Mouse (Mus musculus): ENCODE data around the gene Klhl6. TPM values are rescaled to one million over a fixed set of nuclear protein-coding genes. Genes with fewer than 3 reads are reported as not detected.

Gene Klhl6
- polyA plus RNA-seq, 1 experiment = 0.15 TPM

- Histone ChIP-seq H3K27me3 (ENCODE audit: control insufficient read depth, insufficient read depth, low read length) (no peaks in the 10 kb centered on the region), H3K4me3 (ENCODE audit: control insufficient read depth, low read depth, low read length) (no peak overlapping the region), H3K4me1 (ENCODE audit: control insufficient read depth, insufficient read depth, low read length) (no peaks in the 10 kb centered on the region), H3K36me3 (ENCODE audit: control insufficient read depth, insufficient read depth, low read length) (no peaks in the 10 kb centered on the region), H3K27ac (ENCODE audit: control insufficient read depth, insufficient read depth, low read depth, low read length) (no peak overlapping the region)
- no peak for TF ChIP-seq CTCF (IDR thresholded peaks at IDR 0.05; ENCODE audit: control insufficient read depth, insufficient read depth, insufficient replicate concordance, low read depth, low read length)
- TF ChIP-seq POLR2A (IDR thresholded peaks at IDR 0.05; ENCODE audit: control insufficient read depth, low read depth, low read length) = no peak
These were observed 74.5 kb downstream of the Klhl6 start for GRCm38 (mm10) chr16:19908291-19908690.

GRCm38 (mm10) chr16:19907103-19907502, 75.7 kb downstream of the Klhl6 start:
- Histone ChIP-seq H3K27ac (ENCODE audit: control insufficient read depth, insufficient read depth, low read depth, low read length) (no peak overlapping the region), H3K4me3 (ENCODE audit: control insufficient read depth, low read depth, low read length) (no peak overlapping the region), H3K4me1 (ENCODE audit: control insufficient read depth, insufficient read depth, low read length) (no peaks in the 10 kb centered on the region), H3K36me3 (ENCODE audit: control insufficient read depth, insufficient read depth, low read length) (no peaks in the 10 kb centered on the region), H3K27me3 (ENCODE audit: control insufficient read depth, insufficient read depth, low read length) (no peaks in the 10 kb centered on the region)
- TF ChIP-seq POLR2A (IDR thresholded peaks at IDR 0.05; ENCODE audit: control insufficient read depth, low read depth, low read length) (no peak), CTCF (IDR thresholded peaks at IDR 0.05; ENCODE audit: control insufficient read depth, insufficient read depth, insufficient replicate concordance, low read depth, low read length) (no peak)

DNA sequence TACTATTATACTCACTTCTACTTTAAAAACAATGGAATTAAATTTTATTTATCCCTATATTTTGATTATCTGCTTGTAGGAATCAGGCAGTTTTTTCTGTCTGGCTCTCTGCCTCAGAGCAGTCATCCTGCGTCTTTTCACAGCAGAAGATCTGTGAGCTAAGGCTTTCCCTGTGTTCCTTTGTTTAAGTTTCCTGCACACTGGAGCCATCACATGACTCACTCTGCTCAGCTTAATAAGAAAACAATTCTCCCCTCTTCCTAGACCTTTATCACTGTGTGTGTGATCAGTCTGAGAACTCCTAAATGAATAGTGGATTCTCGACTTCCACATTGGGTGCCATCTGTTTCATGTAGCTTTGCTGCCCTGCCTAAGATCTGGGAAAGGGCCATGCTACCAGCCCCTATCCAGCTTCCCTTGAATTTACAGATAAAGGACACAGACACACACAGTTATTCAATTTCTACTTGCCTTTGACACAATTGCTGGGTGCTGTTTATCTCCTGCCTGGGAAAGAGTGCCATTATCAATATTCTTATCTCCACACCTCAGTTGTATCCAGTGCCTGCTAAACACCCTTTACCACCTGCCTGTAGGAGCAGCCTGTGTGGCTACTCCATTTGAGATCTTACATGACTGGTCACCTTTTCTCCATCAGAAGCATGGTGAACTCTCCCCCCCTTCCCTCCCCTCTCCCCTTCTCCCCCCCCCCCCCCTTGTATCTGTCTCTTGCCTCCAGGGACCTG, 77.9 kb downstream of the Klhl6 start:
- no peaks in the 10 kb centered on the region for H3K36me3 ChIP-seq (ENCODE audit: control insufficient read depth, insufficient read depth, low read length)
- H3K27ac ChIP-seq (ENCODE audit: control insufficient read depth, insufficient read depth, low read depth, low read length) = no peak overlapping the region
- no peaks in the 10 kb centered on the region for H3K4me1 ChIP-seq (ENCODE audit: control insufficient read depth, insufficient read depth, low read length)
- no peak for TF ChIP-seq POLR2A (IDR thresholded peaks at IDR 0.05; ENCODE audit: control insufficient read depth, low read depth, low read length)
- no peak for TF ChIP-seq CTCF (IDR thresholded peaks at IDR 0.05; ENCODE audit: control insufficient read depth, insufficient read depth, insufficient replicate concordance, low read depth, low read length)
- no peaks in the 10 kb centered on the region for H3K27me3 ChIP-seq (ENCODE audit: control insufficient read depth, insufficient read depth, low read length)
- H3K4me3 ChIP-seq (ENCODE audit: control insufficient read depth, low read depth, low read length) = no peak overlapping the region

DNA sequence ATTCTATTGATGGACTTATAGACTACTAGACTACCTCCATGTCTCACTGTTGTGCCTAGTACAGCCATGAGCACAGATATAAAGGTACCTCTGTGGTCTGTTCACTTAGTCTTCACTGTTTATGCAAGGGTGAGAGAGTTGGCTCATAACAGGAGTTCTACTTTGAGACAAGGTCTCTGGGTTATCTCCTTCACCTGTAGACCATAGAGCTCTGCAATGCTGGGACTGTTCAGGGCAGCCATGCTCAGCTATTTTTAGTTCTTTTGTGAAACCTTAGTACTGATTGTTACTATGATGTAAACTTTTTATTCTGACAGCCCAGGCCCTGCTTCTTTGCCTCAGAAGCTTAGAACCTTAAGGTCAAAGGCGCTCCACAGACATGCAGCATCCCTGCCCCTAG, 79.0 kb downstream of the Klhl6 start:
- Histone ChIP-seq H3K4me1 (ENCODE audit: control insufficient read depth, insufficient read depth, low read length) (no peaks in the 10 kb centered on the region), H3K4me3 (ENCODE audit: control insufficient read depth, low read depth, low read length) (no peak overlapping the region), H3K27me3 (ENCODE audit: control insufficient read depth, insufficient read depth, low read length) (no peaks in the 10 kb centered on the region), H3K27ac (ENCODE audit: control insufficient read depth, insufficient read depth, low read depth, low read length) (no peak overlapping the region), H3K36me3 (ENCODE audit: control insufficient read depth, insufficient read depth, low read length) (no peaks in the 10 kb centered on the region)
- TF ChIP-seq POLR2A (IDR thresholded peaks at IDR 0.05; ENCODE audit: control insufficient read depth, low read depth, low read length) (no peak), CTCF (IDR thresholded peaks at IDR 0.05; ENCODE audit: control insufficient read depth, insufficient read depth, insufficient replicate concordance, low read depth, low read length) (no peak)

Other genes with a start within 250 kb of the Klhl6 start
- gene B3gnt5, start 222.8 kb downstream of the Klhl6 start, polyA plus RNA-seq (2012; rRNA removed) = 0.19 TPM in 1 of 2 replicates, not detected in the other
- 19.2 and 22.6 TPM in 2 replicates for gene Klhl24, start 114.5 kb upstream of the Klhl6 start, polyA plus RNA-seq (2012; rRNA removed)
- gene Yeats2, start 158.0 kb upstream of the Klhl6 start, polyA plus RNA-seq (2012; rRNA removed) = 8.1 and 8.6 TPM in 2 replicates